Mouse (Mus musculus): ENCODE measurements around the gene Tomm40l. TPM values are rescaled to one million over a fixed set of nuclear protein-coding genes. Genes with fewer than 3 reads are reported as not detected.

The Tomm40l gene
- polyA plus RNA-seq, 1 experiment from 2014 or later, result 26.4 TPM

GRCm38 (mm10) chr1:171256095-171256818 is 33.9 kb upstream of the Tomm40l start:
- H3K27ac ChIP-seq (replicated peaks; ENCODE audit: low read depth, low read length), result no peak overlapping the region
- H3K4me2 ChIP-seq (ENCODE audit: low read depth, severe bottlenecking), result no peak overlapping the region
- H3K36me3 ChIP-seq (ENCODE audit: control insufficient read depth, insufficient read depth, low read length), result peaks cover 5% of the 10 kb centered on the region
- H3K4me1 ChIP-seq (ENCODE audit: control insufficient read depth, insufficient read depth, low read length), result peaks cover 13% of the 10 kb centered on the region
- H3K27me3 ChIP-seq (ENCODE audit: control insufficient read depth, insufficient read depth, low read length), result no peaks in the 10 kb centered on the region
- H3K9ac ChIP-seq (ENCODE audit: low read length), result no peak overlapping the region
- no peak overlapping the region for H3K4me3 ChIP-seq (ENCODE audit: low read depth, low read length)
- ATAC-seq (ENCODE audit: insufficient number of reproducible peaks, low FRiP score, low TSS enrichment, low read depth) (no peak), DNase-seq (ENCODE audit: low spot score) (no peak)
- WGBS, result 92% methylated on average over 24 of the region's 24 CpGs
- H3K9me3 ChIP-seq (ENCODE audit: control insufficient read depth, low read length), result no peaks in the 10 kb centered on the region

GRCm38 (mm10) chr1:171252415-171252814 is 30.1 kb upstream of the Tomm40l start:
- Histone ChIP-seq H3K27ac (replicated peaks; ENCODE audit: low read depth, low read length) (peak overlapping the region; percentile 83), H3K4me2 (ENCODE audit: low read depth, severe bottlenecking) (peak overlapping the region; percentile 66), H3K27me3 (ENCODE audit: control insufficient read depth, insufficient read depth, low read length) (no peaks in the 10 kb centered on the region), H3K9me3 (ENCODE audit: control insufficient read depth, low read length) (no peaks in the 10 kb centered on the region), H3K36me3 (ENCODE audit: control insufficient read depth, insufficient read depth, low read length) (peaks cover 3% of the 10 kb centered on the region), H3K4me1 (ENCODE audit: control insufficient read depth, insufficient read depth, low read length) (peaks cover 29% of the 10 kb centered on the region), H3K9ac (ENCODE audit: low read length) (peak overlapping the region; percentile 61), H3K4me3 (ENCODE audit: low read depth, low read length) (peak overlapping the region; percentile 24; the same call in 1 of the 2 replicates)
- whole genome bisulfite sequencing, result 46% methylated on average over 17 of the region's 17 CpGs
- ATAC-seq (ENCODE audit: insufficient number of reproducible peaks, low FRiP score, low TSS enrichment, low read depth) (no peak), DNase-seq (ENCODE audit: low spot score) (peak; percentile 36)

GRCm38 (mm10) chr1:171251594-171252324 is 29.4 kb upstream of the Tomm40l start:
- H3K27ac ChIP-seq (replicated peaks; ENCODE audit: low read depth, low read length), result peak overlapping the region; percentile 83
- 2% methylated on average over 13 of the region's 13 CpGs for WGBS
- H3K27me3 ChIP-seq (ENCODE audit: control insufficient read depth, insufficient read depth, low read length), result no peaks in the 10 kb centered on the region
- ATAC-seq (ENCODE audit: insufficient number of reproducible peaks, low FRiP score, low TSS enrichment, low read depth) (peak; percentile 36), DNase-seq (ENCODE audit: low spot score) (peak; percentile 63)
- peaks cover 3% of the 10 kb centered on the region for H3K36me3 ChIP-seq (ENCODE audit: control insufficient read depth, insufficient read depth, low read length)
- no peaks in the 10 kb centered on the region for H3K9me3 ChIP-seq (ENCODE audit: control insufficient read depth, low read length)
- peak overlapping the region; percentile 24 for H3K4me3 ChIP-seq (ENCODE audit: low read depth, low read length)
- H3K4me2 ChIP-seq (ENCODE audit: low read depth, severe bottlenecking), result peak overlapping the region; percentile 66
- peaks cover 29% of the 10 kb centered on the region for H3K4me1 ChIP-seq (ENCODE audit: control insufficient read depth, insufficient read depth, low read length)
- peak overlapping the region; percentile 61 for H3K9ac ChIP-seq (ENCODE audit: low read length)

DNA sequence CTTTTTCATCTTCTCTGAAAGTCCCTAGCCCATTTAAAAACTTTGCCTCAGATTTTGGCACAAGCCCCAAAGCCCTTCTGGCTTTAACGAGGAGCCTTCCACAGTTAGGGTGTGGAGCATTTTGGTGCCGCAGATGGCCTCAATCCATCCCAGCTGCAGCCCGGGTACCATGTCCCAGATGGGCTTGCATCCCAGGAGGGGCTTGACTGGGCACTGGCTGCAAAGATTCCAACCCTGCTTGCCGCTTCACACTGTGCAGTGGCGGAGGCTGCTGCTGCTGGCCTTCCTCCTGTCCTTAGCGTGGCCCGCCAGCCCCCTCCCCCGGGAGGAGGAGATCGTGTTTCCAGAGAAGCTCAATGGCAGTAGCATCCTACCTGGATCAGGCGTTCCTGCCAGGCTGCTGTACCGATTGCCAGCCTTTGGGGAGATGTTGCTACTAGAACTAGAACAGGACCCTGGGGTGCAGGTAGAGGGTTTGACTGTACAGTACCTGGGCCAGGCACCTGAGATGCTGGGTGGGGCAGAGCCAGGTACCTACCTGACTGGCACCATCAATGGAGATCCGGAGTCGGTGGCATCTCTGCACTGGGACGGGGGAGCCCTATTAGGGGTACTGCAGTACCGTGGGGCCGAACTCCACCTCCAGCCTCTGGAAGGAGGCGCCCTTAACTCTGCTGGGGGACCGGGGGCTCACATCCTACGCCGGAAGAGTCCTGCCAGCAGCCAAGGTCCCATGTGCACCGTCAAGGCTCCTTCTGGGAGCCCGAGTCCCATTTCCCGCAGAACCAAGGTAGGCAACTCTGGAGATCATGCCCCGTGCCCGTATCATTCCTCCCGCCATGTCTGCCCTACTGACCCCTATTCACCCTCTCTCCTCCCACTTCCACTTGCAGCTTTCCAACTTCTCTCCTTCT is 28.6 kb upstream of the Tomm40l start, which contains the start of gene Ndufs2:
Ndufs2 (minus strand) TSS at position 709 of the 914 bp plus-strand sequence.
- Histone ChIP-seq H3K36me3 (ENCODE audit: control insufficient read depth, insufficient read depth, low read length) (peaks cover 3% of the 10 kb centered on the region), H3K27me3 (ENCODE audit: control insufficient read depth, insufficient read depth, low read length) (no peaks in the 10 kb centered on the region), H3K9me3 (ENCODE audit: control insufficient read depth, low read length) (no peaks in the 10 kb centered on the region), H3K4me2 (ENCODE audit: low read depth, severe bottlenecking) (peak within 1 kb of the TSS; percentile 66), H3K4me1 (ENCODE audit: control insufficient read depth, insufficient read depth, low read length) (peaks cover 32% of the 10 kb centered on the region), H3K27ac (replicated peaks; ENCODE audit: low read depth, low read length) (peak within 1 kb of the TSS; percentile 83), H3K4me3 (ENCODE audit: low read depth, low read length) (peak within 1 kb of the TSS; percentile 24), H3K9ac (ENCODE audit: low read length) (peak within 1 kb of the TSS; percentile 61)
- 11% methylated on average over 26 of the region's 26 CpGs for WGBS
- DNase-seq (ENCODE audit: low spot score), result peak; percentile 58
- no peak for ATAC-seq (ENCODE audit: insufficient number of reproducible peaks, low FRiP score, low TSS enrichment, low read depth)

DNA sequence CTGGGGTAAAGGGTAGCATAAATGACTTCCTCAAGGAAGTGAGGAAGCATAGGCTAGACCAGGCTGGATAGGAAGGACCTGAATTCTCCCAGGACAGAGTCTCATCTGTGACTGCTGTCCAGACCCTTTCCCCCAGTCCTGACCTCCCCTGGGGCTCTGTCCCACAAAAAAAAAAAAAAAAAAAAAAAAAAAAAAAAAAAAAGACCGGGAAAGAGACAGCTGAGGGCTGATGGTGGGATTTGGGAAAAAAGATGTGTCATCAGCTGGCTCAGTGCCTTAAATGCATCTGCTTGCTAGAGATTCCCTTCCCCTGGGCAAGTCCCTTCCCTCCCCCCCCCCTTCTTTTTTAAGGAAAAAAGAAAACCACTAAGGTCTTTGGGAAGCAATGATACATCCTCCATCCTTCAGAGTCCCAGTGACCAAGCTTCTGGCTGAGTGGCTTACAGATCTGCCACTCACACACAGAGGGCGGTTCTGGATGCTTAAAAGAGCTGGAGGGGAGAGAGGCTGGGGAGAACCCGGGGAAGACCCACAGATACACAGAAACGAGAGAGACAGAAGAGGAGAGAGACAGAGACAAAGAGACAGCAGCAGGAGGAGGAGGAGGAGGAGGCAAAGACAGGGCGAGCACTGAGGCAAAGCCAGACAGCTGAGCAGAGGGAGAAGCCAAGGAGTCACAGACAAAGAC is 27.7 kb upstream of the Tomm40l start, which contains the start of gene Adamts4:
Adamts4 (plus strand) TSS at position 509 of the 688 bp plus-strand sequence.
- Histone ChIP-seq H3K27ac (replicated peaks; ENCODE audit: low read depth, low read length) (peak within 1 kb of the TSS; percentile 83), H3K4me2 (ENCODE audit: low read depth, severe bottlenecking) (peak within 1 kb of the TSS; percentile 66), H3K27me3 (ENCODE audit: control insufficient read depth, insufficient read depth, low read length) (no peaks in the 10 kb centered on the region), H3K9me3 (ENCODE audit: control insufficient read depth, low read length) (no peaks in the 10 kb centered on the region), H3K9ac (ENCODE audit: low read length) (peak within 1 kb of the TSS; percentile 1), H3K4me1 (ENCODE audit: control insufficient read depth, insufficient read depth, low read length) (peaks cover 35% of the 10 kb centered on the region), H3K36me3 (ENCODE audit: control insufficient read depth, insufficient read depth, low read length) (peaks cover 4% of the 10 kb centered on the region), H3K4me3 (ENCODE audit: low read depth, low read length) (peak within 1 kb of the TSS; percentile 24)
- WGBS, result 21% methylated on average over 5 of the region's 5 CpGs
- no peak for ATAC-seq (ENCODE audit: insufficient number of reproducible peaks, low FRiP score, low TSS enrichment, low read depth)
- DNase-seq (ENCODE audit: low spot score), result peak; percentile 70

- WGBS, result 33% methylated on average over 3 of the region's 3 CpGs
- Histone ChIP-seq H3K27ac (replicated peaks; ENCODE audit: low read depth, low read length) (peak overlapping the region; percentile 74), H3K4me2 (ENCODE audit: low read depth, severe bottlenecking) (no peak overlapping the region), H3K9ac (ENCODE audit: low read length) (peak overlapping the region; percentile 30; the same call in 1 of the 2 replicates), H3K36me3 (ENCODE audit: control insufficient read depth, insufficient read depth, low read length) (peaks cover 4% of the 10 kb centered on the region; the same call in 1 of the 2 replicates), H3K9me3 (ENCODE audit: control insufficient read depth, low read length) (no peaks in the 10 kb centered on the region), H3K4me1 (ENCODE audit: control insufficient read depth, insufficient read depth, low read length) (peaks cover 35% of the 10 kb centered on the region), H3K27me3 (ENCODE audit: control insufficient read depth, insufficient read depth, low read length) (no peaks in the 10 kb centered on the region), H3K4me3 (ENCODE audit: low read depth, low read length) (no peak overlapping the region)
- ATAC-seq (ENCODE audit: insufficient number of reproducible peaks, low FRiP score, low TSS enrichment, low read depth) (no peak), DNase-seq (ENCODE audit: low spot score) (no peak)
Measured at GRCm38 (mm10) chr1:171248386-171249226, 26.3 kb upstream of the Tomm40l start.

GRCm38 (mm10) chr1:171247916-171248315 is 25.6 kb upstream of the Tomm40l start:
- Histone ChIP-seq H3K4me1 (ENCODE audit: control insufficient read depth, insufficient read depth, low read length) (peaks cover 35% of the 10 kb centered on the region), H3K27ac (replicated peaks; ENCODE audit: low read depth, low read length) (peak overlapping the region; percentile 74), H3K27me3 (ENCODE audit: control insufficient read depth, insufficient read depth, low read length) (no peaks in the 10 kb centered on the region), H3K4me2 (ENCODE audit: low read depth, severe bottlenecking) (peak overlapping the region; percentile 56), H3K4me3 (ENCODE audit: low read depth, low read length) (peak overlapping the region; percentile 75; the same call in 1 of the 2 replicates), H3K36me3 (ENCODE audit: control insufficient read depth, insufficient read depth, low read length) (peaks cover 4% of the 10 kb centered on the region; the same call in 1 of the 2 replicates), H3K9ac (ENCODE audit: low read length) (peak overlapping the region; percentile 30; the same call in 1 of the 2 replicates), H3K9me3 (ENCODE audit: control insufficient read depth, low read length) (no peaks in the 10 kb centered on the region)
- 37% methylated on average over 4 of the region's 4 CpGs for WGBS
- ATAC-seq (ENCODE audit: insufficient number of reproducible peaks, low FRiP score, low TSS enrichment, low read depth) (no peak), DNase-seq (ENCODE audit: low spot score) (no peak)

All from limb, embryonic 11.5 days (tissue).